Mouse (Mus musculus): Measurements from ENCODE around the gene Olfm1. TPM values are rescaled to one million over a fixed set of nuclear protein-coding genes. Genes with fewer than 3 reads are reported as not detected.

Olfm1 gene
- polyA plus RNA-seq, 1 experiment from 2014 or later: 8.8 TPM

DNA sequence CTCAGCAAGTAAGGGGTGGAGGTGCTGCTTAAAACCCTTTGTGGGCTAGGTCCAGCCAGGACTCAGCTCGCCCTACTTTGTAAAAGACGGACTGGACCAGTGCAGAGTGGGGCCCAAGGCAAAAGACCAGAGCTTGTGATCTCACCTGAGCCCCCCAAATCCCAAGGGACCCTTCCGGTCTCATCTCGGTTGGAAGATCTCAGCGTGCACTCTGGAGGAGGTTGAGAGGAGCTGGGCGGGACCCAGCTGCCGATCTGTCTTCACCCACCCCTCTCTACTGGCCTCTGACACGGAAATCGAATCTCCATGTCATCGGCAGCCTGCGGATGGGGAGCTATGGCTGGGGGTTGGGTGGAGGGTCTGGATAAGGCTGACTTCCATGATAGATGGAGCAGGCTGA is 13.7 kb downstream of the Olfm1 start:
- peak overlapping the region; percentile 90 for H3K4me2 ChIP-seq
- no peaks in the 10 kb centered on the region for H3K9me3 ChIP-seq (ENCODE audit: control insufficient read depth, low read length)
- no peak overlapping the region for H3K9ac ChIP-seq (ENCODE audit: low read depth, low read length)
- ATAC-seq (replicated peaks; ENCODE audit: low FRiP score) (no peak), DNase-seq (ENCODE audit: low spot score) (no peak)
- peaks cover 7% of the 10 kb centered on the region; the same call in 1 of the 2 replicates for H3K4me1 ChIP-seq (replicated peaks; ENCODE audit: control insufficient read depth, insufficient read depth, low read length)
- WGBS: 8% methylated on average over 11 of the region's 11 CpGs
- no peak overlapping the region for H3K27ac ChIP-seq (ENCODE audit: low read depth, low read length)
- H3K4me3 ChIP-seq (ENCODE audit: low read depth, low read length): peak overlapping the region; percentile 63
- H3K36me3 ChIP-seq (ENCODE audit: control insufficient read depth, insufficient read depth, low read length): no peaks in the 10 kb centered on the region
- H3K27me3 ChIP-seq (replicated peaks; ENCODE audit: control insufficient read depth, insufficient read depth, low read length): peaks cover 42% of the 10 kb centered on the region

DNA sequence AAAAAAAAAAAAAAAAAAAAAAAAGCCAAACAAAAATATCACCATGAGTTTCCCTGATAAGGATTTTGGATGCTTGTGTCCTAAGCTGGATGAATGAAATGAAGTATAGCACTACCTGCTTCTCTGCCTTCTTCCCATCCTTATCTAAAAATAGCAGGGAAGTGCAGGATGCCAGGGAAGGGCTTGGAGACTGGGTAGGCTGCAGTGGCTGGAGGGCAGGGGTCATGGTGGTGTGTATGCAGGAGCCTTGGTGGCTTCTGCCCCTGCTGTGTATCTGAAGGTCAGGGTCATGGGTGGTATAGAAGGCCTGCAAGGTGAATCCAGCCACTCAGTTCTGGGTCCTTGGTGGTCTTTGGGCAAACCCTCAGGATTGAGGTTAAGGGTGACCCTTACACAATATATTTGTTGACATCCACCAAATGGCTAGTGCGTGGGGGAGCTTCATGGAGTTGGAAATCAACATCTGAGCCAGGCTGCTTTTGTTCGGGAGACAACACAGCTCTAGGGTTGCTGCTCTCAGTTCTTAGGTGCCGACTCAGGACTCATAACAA is 14.5 kb downstream of the Olfm1 start:
- H3K27ac ChIP-seq (ENCODE audit: low read depth, low read length): no peak overlapping the region
- H3K9ac ChIP-seq (ENCODE audit: low read depth, low read length): no peak overlapping the region
- H3K4me2 ChIP-seq: no peak overlapping the region
- no peaks in the 10 kb centered on the region for H3K9me3 ChIP-seq (ENCODE audit: control insufficient read depth, low read length)
- H3K4me1 ChIP-seq (replicated peaks; ENCODE audit: control insufficient read depth, insufficient read depth, low read length): peaks cover 7% of the 10 kb centered on the region; the same call in 1 of the 2 replicates
- H3K27me3 ChIP-seq (replicated peaks; ENCODE audit: control insufficient read depth, insufficient read depth, low read length): peaks cover 42% of the 10 kb centered on the region
- WGBS: 73% methylated on average over 3 of the region's 3 CpGs
- H3K4me3 ChIP-seq (ENCODE audit: low read depth, low read length): no peak overlapping the region
- no peaks in the 10 kb centered on the region for H3K36me3 ChIP-seq (ENCODE audit: control insufficient read depth, insufficient read depth, low read length)
- ATAC-seq (replicated peaks; ENCODE audit: low FRiP score): no peak
- DNase-seq (ENCODE audit: low spot score): no peak

DNA sequence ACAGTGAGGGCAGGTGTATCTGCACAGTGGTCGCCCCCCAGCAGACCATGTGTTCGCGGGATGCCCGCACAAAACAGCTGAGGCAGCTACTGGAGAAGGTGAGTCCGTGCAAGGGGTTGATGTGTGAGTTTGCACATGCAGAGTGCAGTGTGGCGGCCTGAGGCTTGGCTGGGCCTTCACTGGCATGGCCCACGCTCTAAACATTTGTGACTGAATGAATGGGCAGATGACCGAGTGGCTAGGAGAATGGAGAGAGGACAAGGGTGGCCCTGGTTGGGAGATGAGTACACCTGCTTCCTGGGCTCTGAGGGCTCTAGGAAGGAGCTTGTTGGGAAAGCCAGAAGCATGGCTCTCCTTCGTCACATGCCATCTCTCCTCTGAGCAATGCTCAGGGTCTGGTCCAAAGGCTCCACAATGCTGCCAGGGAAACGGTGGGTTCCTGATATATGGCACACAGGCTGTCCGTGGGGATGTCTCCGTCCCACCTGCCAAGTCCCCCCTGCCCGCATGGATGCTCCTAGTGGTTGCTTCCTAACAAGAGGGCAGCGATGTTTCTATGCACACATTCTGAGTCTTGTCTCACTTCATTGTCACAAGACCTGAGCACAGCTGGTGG is 15.4 kb downstream of the Olfm1 start:
- DNase-seq (ENCODE audit: low spot score): no peak
- Histone ChIP-seq H3K36me3 (ENCODE audit: control insufficient read depth, insufficient read depth, low read length) (no peaks in the 10 kb centered on the region), H3K4me2 (no peak overlapping the region), H3K9me3 (ENCODE audit: control insufficient read depth, low read length) (no peaks in the 10 kb centered on the region), H3K4me3 (ENCODE audit: low read depth, low read length) (no peak overlapping the region), H3K27me3 (replicated peaks; ENCODE audit: control insufficient read depth, insufficient read depth, low read length) (peaks cover 42% of the 10 kb centered on the region), H3K27ac (ENCODE audit: low read depth, low read length) (no peak overlapping the region), H3K4me1 (replicated peaks; ENCODE audit: control insufficient read depth, insufficient read depth, low read length) (peaks cover 7% of the 10 kb centered on the region; the same call in 1 of the 2 replicates), H3K9ac (ENCODE audit: low read depth, low read length) (no peak overlapping the region)
- ATAC-seq (replicated peaks; ENCODE audit: low FRiP score): no peak
- WGBS: 88% methylated on average over 14 of the region's 14 CpGs

DNA sequence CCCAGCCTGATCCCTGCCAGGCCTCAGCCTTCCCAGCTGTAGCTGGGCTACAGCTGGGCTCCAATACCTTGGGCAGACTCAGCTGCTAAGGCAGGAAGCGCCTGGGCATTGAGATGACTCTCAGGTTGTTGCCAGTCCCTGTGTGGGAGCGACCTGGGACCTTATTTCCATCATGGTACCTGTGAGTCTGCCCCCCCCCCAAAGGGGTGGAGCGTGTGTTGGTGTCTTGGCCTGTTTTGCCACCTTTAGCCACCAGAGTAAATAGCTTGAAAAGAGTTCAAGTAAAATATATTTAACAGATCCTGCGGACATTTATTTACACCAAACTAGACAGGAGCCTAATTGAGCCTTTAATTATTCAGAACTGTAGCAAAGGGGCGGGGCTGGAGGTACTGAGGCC is 16.4 kb downstream of the Olfm1 start:
- no peak overlapping the region for H3K27ac ChIP-seq (ENCODE audit: low read depth, low read length)
- DNase-seq (ENCODE audit: low spot score) (no peak), ATAC-seq (replicated peaks; ENCODE audit: low FRiP score) (no peak)
- peaks cover 39% of the 10 kb centered on the region for H3K27me3 ChIP-seq (replicated peaks; ENCODE audit: control insufficient read depth, insufficient read depth, low read length)
- H3K4me3 ChIP-seq (ENCODE audit: low read depth, low read length): no peak overlapping the region
- H3K4me2 ChIP-seq: no peak overlapping the region
- peaks cover 7% of the 10 kb centered on the region; the same call in 1 of the 2 replicates for H3K4me1 ChIP-seq (replicated peaks; ENCODE audit: control insufficient read depth, insufficient read depth, low read length)
- H3K9ac ChIP-seq (ENCODE audit: low read depth, low read length): no peak overlapping the region
- no peaks in the 10 kb centered on the region for H3K9me3 ChIP-seq (ENCODE audit: control insufficient read depth, low read length)
- H3K36me3 ChIP-seq (ENCODE audit: control insufficient read depth, insufficient read depth, low read length): no peaks in the 10 kb centered on the region
- 82% methylated on average over 5 of the region's 5 CpGs for WGBS

DNA sequence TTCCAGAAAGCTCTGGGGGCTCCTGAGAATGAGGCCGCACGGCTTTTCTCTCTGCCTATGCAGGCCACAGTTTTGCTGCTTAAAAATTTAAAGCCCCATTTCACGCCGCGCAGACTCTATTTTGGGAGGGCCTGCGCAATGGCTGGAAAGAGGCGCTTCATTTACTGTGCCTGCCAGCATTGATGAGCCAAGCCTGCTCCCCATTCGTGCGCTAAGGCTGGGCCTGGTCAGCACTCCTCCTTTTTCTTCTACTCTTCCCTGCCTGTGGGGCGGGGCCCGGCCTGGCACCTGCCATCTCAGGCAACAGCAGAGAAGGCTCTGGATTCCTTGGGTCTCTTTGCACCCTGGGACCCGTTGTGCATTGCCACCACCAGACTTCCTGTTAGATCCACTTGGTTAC is 16.9 kb downstream of the Olfm1 start:
- no peak for DNase-seq (ENCODE audit: low spot score)
- Histone ChIP-seq H3K9me3 (ENCODE audit: control insufficient read depth, low read length) (no peaks in the 10 kb centered on the region), H3K36me3 (ENCODE audit: control insufficient read depth, insufficient read depth, low read length) (no peaks in the 10 kb centered on the region), H3K27ac (ENCODE audit: low read depth, low read length) (no peak overlapping the region), H3K4me3 (ENCODE audit: low read depth, low read length) (no peak overlapping the region), H3K9ac (ENCODE audit: low read depth, low read length) (no peak overlapping the region), H3K4me2 (no peak overlapping the region), H3K4me1 (replicated peaks; ENCODE audit: control insufficient read depth, insufficient read depth, low read length) (peaks cover 7% of the 10 kb centered on the region; the same call in 1 of the 2 replicates), H3K27me3 (replicated peaks; ENCODE audit: control insufficient read depth, insufficient read depth, low read length) (peaks cover 35% of the 10 kb centered on the region)
- WGBS: 87% methylated on average over 12 of the region's 12 CpGs
- no peak for ATAC-seq (replicated peaks; ENCODE audit: low FRiP score)

DNA sequence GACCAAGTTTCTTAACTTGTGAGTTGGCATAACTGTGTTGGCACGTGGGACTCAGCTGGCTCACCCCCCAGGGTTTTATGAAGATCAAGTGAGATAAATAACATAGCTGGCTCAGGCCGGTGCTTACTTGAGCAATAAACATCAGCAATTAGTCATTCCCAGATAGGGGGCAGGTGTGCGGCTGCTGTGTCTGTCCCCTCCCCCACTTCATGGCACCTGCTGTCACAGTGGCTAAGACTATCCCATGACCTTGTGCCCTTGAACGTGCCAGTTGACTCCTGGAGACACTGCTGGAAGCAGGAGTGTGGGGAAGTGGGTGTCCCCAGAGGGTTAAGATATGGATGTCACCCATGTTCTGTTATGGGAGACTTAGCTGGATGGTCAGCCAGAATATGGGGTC is 17.5 kb downstream of the Olfm1 start:
- no peak for ATAC-seq (replicated peaks; ENCODE audit: low FRiP score)
- DNase-seq (ENCODE audit: low spot score): no peak
- H3K27ac ChIP-seq (ENCODE audit: low read depth, low read length): no peak overlapping the region
- no peaks in the 10 kb centered on the region for H3K36me3 ChIP-seq (ENCODE audit: control insufficient read depth, insufficient read depth, low read length)
- H3K4me3 ChIP-seq (ENCODE audit: low read depth, low read length): no peak overlapping the region
- H3K9ac ChIP-seq (ENCODE audit: low read depth, low read length): no peak overlapping the region
- H3K4me2 ChIP-seq: no peak overlapping the region
- H3K9me3 ChIP-seq (ENCODE audit: control insufficient read depth, low read length): no peaks in the 10 kb centered on the region
- H3K4me1 ChIP-seq (replicated peaks; ENCODE audit: control insufficient read depth, insufficient read depth, low read length): 0 out of 2 replicates have a peak, but pooled peaks cover 4% of the 10 kb centered on the region
- 75% methylated on average over 4 of the region's 4 CpGs for WGBS
- peaks cover 29% of the 10 kb centered on the region for H3K27me3 ChIP-seq (replicated peaks; ENCODE audit: control insufficient read depth, insufficient read depth, low read length)

DNA sequence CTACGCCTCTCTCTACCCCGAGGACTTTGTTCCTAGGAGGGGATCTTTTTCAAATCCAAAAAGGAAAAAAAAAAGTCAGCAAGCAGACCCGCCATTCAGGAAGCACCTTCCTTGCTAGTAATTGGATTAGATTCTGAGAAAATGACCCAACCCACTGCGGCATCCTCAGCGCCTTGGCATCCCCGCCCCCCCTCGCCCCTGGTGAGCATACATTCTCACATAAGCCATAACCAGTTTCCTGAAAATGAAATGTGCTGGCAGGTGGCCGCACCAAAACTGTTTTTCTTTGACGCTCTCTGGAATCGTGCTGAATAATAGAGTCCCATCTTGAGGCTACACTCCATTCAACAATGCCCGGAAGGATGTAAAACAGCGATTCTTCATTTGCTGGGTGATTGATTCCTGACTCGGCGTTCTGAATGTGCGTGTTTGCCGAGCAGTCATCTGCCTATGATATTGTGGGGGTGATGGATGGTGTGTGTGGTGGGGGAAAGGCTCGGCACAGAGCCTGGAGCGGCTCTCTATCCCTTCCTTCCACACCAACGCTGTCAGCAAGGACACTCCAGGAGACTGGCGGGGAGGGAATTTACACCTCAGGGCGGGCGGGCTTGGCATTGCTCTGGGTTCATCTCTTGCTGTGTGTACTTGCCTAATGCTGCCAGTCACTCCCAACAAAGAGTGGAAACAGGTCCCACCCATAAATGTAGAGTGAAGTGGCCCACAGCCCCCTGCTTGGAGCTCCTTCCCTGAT is 18.9 kb downstream of the Olfm1 start:
- ATAC-seq (replicated peaks; ENCODE audit: low FRiP score) (no peak), DNase-seq (ENCODE audit: low spot score) (no peak)
- Histone ChIP-seq H3K4me2 (no peak overlapping the region), H3K9ac (ENCODE audit: low read depth, low read length) (no peak overlapping the region), H3K9me3 (ENCODE audit: control insufficient read depth, low read length) (no peaks in the 10 kb centered on the region), H3K36me3 (ENCODE audit: control insufficient read depth, insufficient read depth, low read length) (no peaks in the 10 kb centered on the region), H3K4me1 (replicated peaks; ENCODE audit: control insufficient read depth, insufficient read depth, low read length) (0 out of 2 replicates have a peak, but pooled peaks cover 2% of the 10 kb centered on the region), H3K27me3 (replicated peaks; ENCODE audit: control insufficient read depth, insufficient read depth, low read length) (peaks cover 15% of the 10 kb centered on the region), H3K27ac (ENCODE audit: low read depth, low read length) (no peak overlapping the region), H3K4me3 (ENCODE audit: low read depth, low read length) (no peak overlapping the region)
- 62% methylated on average over 22 of the region's 22 CpGs for WGBS

DNA sequence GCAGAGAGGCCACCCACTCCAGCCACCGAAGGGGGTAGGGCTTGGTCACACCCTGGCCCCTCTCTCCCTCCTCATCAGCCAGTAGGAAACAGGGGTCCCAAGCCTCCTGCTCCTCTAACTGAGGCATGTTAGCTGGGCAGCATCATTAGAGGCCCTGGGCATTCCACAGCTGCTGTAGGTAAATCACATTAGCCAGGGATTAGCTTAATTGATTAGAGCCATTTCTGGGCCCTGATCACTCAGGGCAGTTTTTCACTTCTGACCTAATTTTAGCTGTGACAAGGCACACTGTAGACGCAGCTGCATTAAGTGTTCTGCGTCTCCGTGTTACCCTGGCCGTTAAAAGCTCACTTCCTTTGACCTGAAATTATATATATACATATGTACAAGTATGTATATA is 20.1 kb downstream of the Olfm1 start:
- no peaks in the 10 kb centered on the region for H3K36me3 ChIP-seq (ENCODE audit: control insufficient read depth, insufficient read depth, low read length)
- H3K9me3 ChIP-seq (ENCODE audit: control insufficient read depth, low read length): no peaks in the 10 kb centered on the region
- DNase-seq (ENCODE audit: low spot score) (no peak), ATAC-seq (replicated peaks; ENCODE audit: low FRiP score) (no peak)
- H3K4me3 ChIP-seq (ENCODE audit: low read depth, low read length): no peak overlapping the region
- H3K4me1 ChIP-seq (replicated peaks; ENCODE audit: control insufficient read depth, insufficient read depth, low read length): no peaks in the 10 kb centered on the region
- peaks cover 8% of the 10 kb centered on the region; the same call in 1 of the 2 replicates for H3K27me3 ChIP-seq (replicated peaks; ENCODE audit: control insufficient read depth, insufficient read depth, low read length)
- no peak overlapping the region for H3K9ac ChIP-seq (ENCODE audit: low read depth, low read length)
- 63% methylated on average over 5 of the region's 5 CpGs for WGBS
- no peak overlapping the region for H3K27ac ChIP-seq (ENCODE audit: low read depth, low read length)
- no peak overlapping the region for H3K4me2 ChIP-seq
